Mouse (Mus musculus): Measurements from ENCODE around the gene Ipo11. TPM values are rescaled to one million over a fixed set of nuclear protein-coding genes. Genes with fewer than 3 reads are reported as not detected.
A peak's percentile ranks its signal among the peaks of the same experiment; 100 is the strongest.

The Ipo11 gene
- total and polyA plus RNA-seq, 2 experiments from 2014 or later = 33.9 to 46.7 TPM

DNA sequence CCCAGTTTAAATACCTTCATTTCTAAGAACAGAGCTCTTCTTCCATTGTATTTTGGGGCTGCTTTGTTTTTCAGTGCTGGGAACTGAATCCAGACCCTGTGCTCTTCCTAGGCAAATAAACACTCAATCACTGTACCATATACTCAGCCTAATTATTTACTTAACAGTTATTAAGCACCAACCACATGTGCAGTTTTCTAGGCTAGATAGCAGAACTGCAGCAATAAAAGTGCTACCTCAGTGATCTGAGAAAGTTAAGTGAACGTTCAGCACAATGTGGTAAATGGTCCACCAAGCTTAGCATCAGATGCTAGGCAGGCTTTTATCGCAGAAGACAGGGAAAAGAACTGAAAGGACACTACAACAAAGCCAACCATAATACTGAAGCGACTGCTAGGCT is 32.1 kb downstream of the Ipo11 start:
- 89% methylated on average over 3 of the region's 3 CpGs for WGBS
- ATAC-seq (no peak), DNase-seq (ENCODE audit: low spot score) (no peak)
- Histone ChIP-seq H3K4me3 (ENCODE audit: low read length) (no peak overlapping the region), H3K9ac (replicated peaks; ENCODE audit: low read length) (no peak overlapping the region), H3K4me1 (ENCODE audit: insufficient read depth, low read length) (no peaks in the 10 kb centered on the region), H3K36me3 (ENCODE audit: insufficient read depth, low read length) (peaks cover 9% of the 10 kb centered on the region; the same call in 1 of the 2 replicates), H3K27ac (no peak overlapping the region), H3K9me3 (ENCODE audit: low read length) (no peaks in the 10 kb centered on the region), H3K4me2 (ENCODE audit: low read depth, low read length) (no peak overlapping the region), H3K27me3 (ENCODE audit: insufficient read depth, low read length) (no peaks in the 10 kb centered on the region)
- TF ChIP-seq CTCF (IDR thresholded peaks at IDR 0.05; ENCODE audit: low read depth) = no peak

DNA sequence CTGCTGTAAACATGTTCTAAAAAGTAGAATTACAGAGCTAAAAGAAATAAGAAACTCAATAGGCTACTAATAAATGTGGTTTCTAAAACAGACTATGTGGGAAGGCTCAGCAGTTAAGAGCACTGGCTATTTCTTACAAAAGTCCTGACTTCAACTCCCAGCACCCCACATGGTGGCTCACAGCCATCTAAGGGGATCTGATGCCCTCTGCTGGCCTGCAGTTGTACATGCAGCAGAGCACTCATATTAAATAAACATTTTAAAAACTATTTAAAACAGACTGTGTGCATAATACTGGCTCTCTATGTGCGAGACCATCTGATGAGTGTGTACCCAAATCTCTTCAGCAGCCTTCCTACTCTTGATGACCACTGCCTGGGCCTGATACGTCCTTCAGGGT is 42.5 kb downstream of the Ipo11 start:
- no peak overlapping the region for H3K27ac ChIP-seq
- DNase-seq (ENCODE audit: low spot score) (no peak), ATAC-seq (no peak)
- no peak overlapping the region for H3K9ac ChIP-seq (replicated peaks; ENCODE audit: low read length)
- no peaks in the 10 kb centered on the region for H3K9me3 ChIP-seq (ENCODE audit: low read length)
- WGBS = 93% methylated on average over 2 of the region's 2 CpGs
- peaks cover 9% of the 10 kb centered on the region; the same call in 1 of the 2 replicates for H3K36me3 ChIP-seq (ENCODE audit: insufficient read depth, low read length)
- no peak overlapping the region for H3K4me3 ChIP-seq (ENCODE audit: low read length)
- no peak overlapping the region for H3K4me2 ChIP-seq (ENCODE audit: low read depth, low read length)
- H3K4me1 ChIP-seq (ENCODE audit: insufficient read depth, low read length) = no peaks in the 10 kb centered on the region
- TF ChIP-seq CTCF (IDR thresholded peaks at IDR 0.05; ENCODE audit: low read depth) = peak; percentile 48
- H3K27me3 ChIP-seq (ENCODE audit: insufficient read depth, low read length) = no peaks in the 10 kb centered on the region

DNA sequence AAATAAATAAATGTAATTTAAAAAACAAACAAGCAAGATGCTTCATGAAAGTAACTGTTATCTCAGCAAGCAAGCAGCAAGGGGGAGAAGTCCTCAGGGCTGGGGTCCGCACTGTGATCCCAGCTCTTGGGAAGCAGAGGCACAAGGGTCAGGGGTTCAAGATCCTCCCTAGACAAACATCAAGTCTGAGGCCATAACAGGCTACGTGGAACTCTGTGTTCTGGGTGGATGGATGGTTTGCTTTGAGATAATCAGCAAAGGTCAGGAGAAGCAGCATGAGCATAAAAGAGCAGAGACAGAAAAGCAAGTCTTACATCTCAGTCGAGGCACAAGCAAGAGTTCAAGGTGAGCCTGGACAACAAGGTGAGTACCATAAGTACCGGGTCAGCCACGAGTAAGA is 43.1 kb downstream of the Ipo11 start:
- no peaks in the 10 kb centered on the region for H3K4me1 ChIP-seq (ENCODE audit: insufficient read depth, low read length)
- no peak overlapping the region for H3K4me2 ChIP-seq (ENCODE audit: low read depth, low read length)
- peaks cover 9% of the 10 kb centered on the region; the same call in 1 of the 2 replicates for H3K36me3 ChIP-seq (ENCODE audit: insufficient read depth, low read length)
- H3K27ac ChIP-seq = no peak overlapping the region
- 93% methylated on average over 5 of the region's 5 CpGs for WGBS
- no peak overlapping the region for H3K9ac ChIP-seq (replicated peaks; ENCODE audit: low read length)
- no peak for TF ChIP-seq CTCF (IDR thresholded peaks at IDR 0.05; ENCODE audit: low read depth)
- no peak for ATAC-seq
- no peak overlapping the region for H3K4me3 ChIP-seq (ENCODE audit: low read length)
- H3K9me3 ChIP-seq (ENCODE audit: low read length) = no peaks in the 10 kb centered on the region
- H3K27me3 ChIP-seq (ENCODE audit: insufficient read depth, low read length) = no peaks in the 10 kb centered on the region
- no peak for DNase-seq (ENCODE audit: low spot score)

DNA sequence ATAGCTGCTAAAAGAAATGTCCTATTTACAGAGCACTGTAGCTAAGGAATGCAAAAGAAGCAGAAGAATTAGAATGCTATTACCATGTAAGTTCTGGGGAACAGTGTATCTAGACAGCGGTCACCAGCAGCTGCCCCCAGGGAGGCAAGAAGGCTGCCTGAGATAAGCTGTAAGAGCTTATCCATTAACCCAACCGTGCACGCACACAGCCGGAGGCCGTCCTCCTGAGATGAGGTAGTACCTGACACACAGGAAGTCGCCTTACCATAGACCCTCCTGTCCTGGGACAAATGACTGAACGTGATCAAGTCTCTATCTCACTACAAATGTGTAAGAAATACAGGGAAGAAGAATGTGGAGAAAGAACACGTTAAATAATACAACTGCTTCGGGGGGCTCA is 43.6 kb downstream of the Ipo11 start:
- Histone ChIP-seq H3K27ac (no peak overlapping the region), H3K36me3 (ENCODE audit: insufficient read depth, low read length) (peaks cover 9% of the 10 kb centered on the region; the same call in 1 of the 2 replicates), H3K9ac (replicated peaks; ENCODE audit: low read length) (no peak overlapping the region), H3K27me3 (ENCODE audit: insufficient read depth, low read length) (no peaks in the 10 kb centered on the region), H3K4me1 (ENCODE audit: insufficient read depth, low read length) (no peaks in the 10 kb centered on the region), H3K4me3 (ENCODE audit: low read length) (no peak overlapping the region), H3K9me3 (ENCODE audit: low read length) (no peaks in the 10 kb centered on the region), H3K4me2 (ENCODE audit: low read depth, low read length) (no peak overlapping the region)
- 94% methylated on average over 9 of the region's 9 CpGs for WGBS
- no peak for ATAC-seq
- DNase-seq (ENCODE audit: low spot score) = no peak
- TF ChIP-seq CTCF (IDR thresholded peaks at IDR 0.05; ENCODE audit: low read depth) = no peak

DNA sequence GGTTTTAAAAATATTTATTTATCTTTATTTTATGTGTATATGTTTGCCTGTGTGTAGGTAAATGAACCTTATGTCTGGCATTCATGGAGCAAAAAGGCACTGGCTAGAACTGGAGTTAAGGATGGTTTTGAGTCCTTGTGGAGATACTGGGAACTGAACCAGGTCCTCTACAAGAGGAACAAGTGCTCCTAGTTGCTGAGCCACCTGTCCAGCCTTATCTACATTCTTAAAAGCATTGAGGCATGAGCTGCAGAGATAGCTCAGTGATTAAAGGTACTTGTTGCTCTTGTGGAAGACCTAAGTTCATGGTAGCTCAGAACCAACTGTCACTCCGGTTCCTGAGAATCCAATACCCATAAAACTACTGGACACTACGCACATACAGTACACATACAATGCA is 49.4 kb downstream of the Ipo11 start:
- H3K4me2 ChIP-seq (ENCODE audit: low read depth, low read length) = no peak overlapping the region
- H3K4me1 ChIP-seq (ENCODE audit: insufficient read depth, low read length) = no peaks in the 10 kb centered on the region
- H3K36me3 ChIP-seq (ENCODE audit: insufficient read depth, low read length) = 0 out of 2 replicates have a peak, but pooled peaks cover 6% of the 10 kb centered on the region
- whole genome bisulfite sequencing = 96% methylated on average over 2 of the region's 2 CpGs
- TF ChIP-seq CTCF (IDR thresholded peaks at IDR 0.05; ENCODE audit: low read depth) = no peak
- no peak for DNase-seq (ENCODE audit: low spot score)
- H3K27me3 ChIP-seq (ENCODE audit: insufficient read depth, low read length) = no peaks in the 10 kb centered on the region
- H3K9me3 ChIP-seq (ENCODE audit: low read length) = no peaks in the 10 kb centered on the region
- no peak overlapping the region for H3K9ac ChIP-seq (replicated peaks; ENCODE audit: low read length)
- ATAC-seq = no peak
- no peak overlapping the region for H3K4me3 ChIP-seq (ENCODE audit: low read length)
- H3K27ac ChIP-seq = no peak overlapping the region

DNA sequence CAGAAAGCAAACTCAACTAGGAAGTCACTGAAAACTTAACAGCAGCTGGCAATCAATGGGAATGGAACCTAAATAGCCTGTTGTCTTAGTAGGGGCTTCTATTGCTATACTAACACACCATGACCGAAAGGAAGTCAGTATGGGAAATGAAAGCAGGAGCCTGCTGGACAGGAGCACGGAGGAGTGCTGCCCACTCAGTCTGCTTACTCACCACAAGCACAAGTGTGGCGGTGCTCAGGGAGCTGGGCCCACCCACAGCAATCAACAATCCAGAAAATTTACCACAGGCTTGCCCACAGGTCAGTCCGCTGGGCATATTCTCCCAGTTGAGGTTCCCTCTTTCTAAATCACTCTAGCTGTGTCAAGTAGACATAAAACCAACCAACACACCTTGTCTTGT is 52.5 kb downstream of the Ipo11 start:
- no peaks in the 10 kb centered on the region for H3K27me3 ChIP-seq (ENCODE audit: insufficient read depth, low read length)
- no peaks in the 10 kb centered on the region for H3K9me3 ChIP-seq (ENCODE audit: low read length)
- no peak for ATAC-seq
- no peak for DNase-seq (ENCODE audit: low spot score)
- no peak overlapping the region for H3K27ac ChIP-seq
- WGBS = 79% methylated on average over 4 of the region's 4 CpGs
- no peak overlapping the region for H3K4me3 ChIP-seq (ENCODE audit: low read length)
- no peak overlapping the region for H3K4me2 ChIP-seq (ENCODE audit: low read depth, low read length)
- TF ChIP-seq CTCF (IDR thresholded peaks at IDR 0.05; ENCODE audit: low read depth) = no peak
- H3K4me1 ChIP-seq (ENCODE audit: insufficient read depth, low read length) = no peaks in the 10 kb centered on the region
- H3K36me3 ChIP-seq (ENCODE audit: insufficient read depth, low read length) = no peaks in the 10 kb centered on the region; the same call in 1 of the 2 replicates
- H3K9ac ChIP-seq (replicated peaks; ENCODE audit: low read length) = no peak overlapping the region

DNA sequence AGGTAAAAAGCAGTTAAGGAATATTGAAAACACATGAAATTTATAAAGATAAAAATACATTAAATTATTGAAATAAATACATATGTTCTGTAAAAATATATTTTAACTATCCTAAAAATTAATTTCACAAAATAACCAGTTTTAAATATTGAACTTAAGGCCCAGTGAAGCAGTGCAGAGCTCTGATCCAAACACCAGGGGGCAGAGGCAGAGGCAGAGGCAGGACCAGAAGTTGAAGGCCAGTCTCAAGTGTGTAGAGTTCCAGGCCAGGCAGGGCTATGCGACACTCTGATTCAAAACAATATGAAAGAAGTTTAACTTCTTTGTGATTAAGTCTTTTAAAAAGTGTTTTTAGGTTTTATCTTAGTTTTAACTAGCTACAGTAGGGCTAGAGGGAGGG is 60.5 kb downstream of the Ipo11 start:
- 96% methylated on average over 1 of the region's 1 CpGs for WGBS
- H3K27ac ChIP-seq = no peak overlapping the region
- H3K4me1 ChIP-seq (ENCODE audit: insufficient read depth, low read length) = no peaks in the 10 kb centered on the region
- peak; percentile 44 for TF ChIP-seq CTCF (IDR thresholded peaks at IDR 0.05; ENCODE audit: low read depth)
- no peak overlapping the region for H3K4me3 ChIP-seq (ENCODE audit: low read length)
- no peaks in the 10 kb centered on the region for H3K36me3 ChIP-seq (ENCODE audit: insufficient read depth, low read length)
- ATAC-seq = no peak
- H3K27me3 ChIP-seq (ENCODE audit: insufficient read depth, low read length) = no peaks in the 10 kb centered on the region
- no peak for DNase-seq (ENCODE audit: low spot score)
- H3K4me2 ChIP-seq (ENCODE audit: low read depth, low read length) = no peak overlapping the region
- H3K9me3 ChIP-seq (ENCODE audit: low read length) = no peaks in the 10 kb centered on the region
- no peak overlapping the region for H3K9ac ChIP-seq (replicated peaks; ENCODE audit: low read length)

All from hindbrain, postnatal 0 days (tissue).